Mouse (Mus musculus): ENCODE measurements around the gene Stk40.

DNA sequence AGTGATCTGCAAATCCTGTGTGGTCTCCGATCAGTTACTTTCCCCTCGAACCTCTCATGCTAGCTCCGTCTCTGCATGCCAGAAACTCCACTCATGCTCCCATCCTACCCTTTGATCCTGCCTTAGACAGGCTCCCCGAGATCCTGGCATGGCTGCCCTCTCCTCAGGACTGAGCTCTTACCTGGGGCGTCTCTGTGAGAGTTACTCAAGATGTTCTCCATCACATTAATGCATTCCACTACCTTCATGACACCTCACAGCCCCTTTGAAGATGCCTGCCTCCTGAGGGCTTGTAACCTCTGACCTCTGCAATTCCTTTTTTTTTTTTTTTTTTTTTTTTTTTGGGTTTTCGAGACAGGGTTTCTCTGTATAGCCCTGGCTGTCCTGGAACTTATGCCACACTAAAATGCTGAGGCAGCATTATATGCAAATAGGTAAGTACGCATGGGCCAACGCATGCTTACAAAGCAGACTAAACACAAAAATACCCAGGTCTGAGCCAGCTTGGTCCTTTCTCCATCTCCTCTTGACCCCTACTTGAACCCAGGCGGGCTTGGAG is 43.3 kb downstream of the Stk40 start:
- TF ChIP-seq POLR2A (IDR thresholded peaks at IDR 0.05; ENCODE audit: control insufficient read depth, low read depth, low read length): no peak
- TF ChIP-seq CTCF (IDR thresholded peaks at IDR 0.05; ENCODE audit: control insufficient read depth, insufficient read depth, insufficient replicate concordance, low read depth, low read length): no peak
